Mouse (Mus musculus): ENCODE results near the gene Caskin2.

DNA sequence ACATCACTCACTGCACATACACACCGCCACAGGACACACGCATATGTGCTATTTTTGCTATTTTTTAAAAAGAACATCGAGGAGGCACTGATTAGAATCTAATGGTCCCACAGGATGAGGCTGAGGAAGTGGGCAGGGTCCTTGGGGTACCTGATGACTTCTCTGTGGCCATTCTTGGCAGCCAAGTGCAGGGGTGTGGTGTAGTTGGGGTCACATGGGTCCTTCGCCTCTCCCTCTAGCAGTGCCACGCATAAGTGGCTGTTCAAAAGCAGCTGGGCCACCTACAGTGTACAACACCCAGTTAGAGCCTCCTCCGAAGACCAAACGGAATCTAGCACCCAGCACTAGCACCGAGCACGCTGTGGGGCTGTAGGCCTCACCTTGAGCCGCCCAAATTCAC, 7.3 kb downstream of the Caskin2 start:
- no peak for TF ChIP-seq ZKSCAN1 (IDR thresholded peaks at IDR 0.05; ENCODE audit: low read depth, low read length)
- TF ChIP-seq EP300 (IDR thresholded peaks at IDR 0.05; ENCODE audit: low read depth in 1 of 2, low read length in 2 of 2): no peak
- TF ChIP-seq CTCF (IDR thresholded peaks at IDR 0.05 in 2 of 3, conservative IDR thresholded peaks at IDR 0.05 in 1 of 3; ENCODE audit: control insufficient read depth in 1 of 3, insufficient read depth in 1 of 3, low read depth in 2 of 3, low read length in 3 of 3, poor library complexity in 1 of 3, severe bottlenecking in 1 of 3): no peak
- no peak for TF ChIP-seq ZC3H11A (IDR thresholded peaks at IDR 0.05; ENCODE audit: low read depth, low read length)
- TF ChIP-seq GATA1 (IDR thresholded peaks at IDR 0.05; ENCODE audit: low read depth, low read length): no peak
- no peak for TF ChIP-seq BHLHE40 (IDR thresholded peaks at IDR 0.05; ENCODE audit: borderline replicate concordance, low read depth, low read length)
- TF ChIP-seq MEF2A (IDR thresholded peaks at IDR 0.05; ENCODE audit: extremely low read depth, insufficient replicate concordance, low read depth, low read length, poor library complexity, severe bottlenecking): no peak
- no peak for TF ChIP-seq MAX (IDR thresholded peaks at IDR 0.05; ENCODE audit: low read length)
- TF ChIP-seq USF1 (IDR thresholded peaks at IDR 0.05; ENCODE audit: low read depth, low read length): 0 out of 2 replicates have a peak, but pooled peaks have one; percentile 10
- no peak for TF ChIP-seq MXI1 (IDR thresholded peaks at IDR 0.05; ENCODE audit: low read depth, low read length)

Data from MEL (cell line).